Mouse (Mus musculus): ENCODE data around the gene Ms4a5. TPM values are rescaled to one million over a fixed set of nuclear protein-coding genes. Genes with fewer than 3 reads are reported as not detected.

The Ms4a5 gene
- total RNA-seq (2012; rRNA removed) (not detected in 2 replicates), polyA plus RNA-seq (2012; ENCODE audit: insufficient read depth in 1 of 2, insufficient read length in 2 of 2, low read depth in 1 of 2, low replicate concordance in 2 of 2, missing spikeins in 1 of 2) (not detected)

DNA sequence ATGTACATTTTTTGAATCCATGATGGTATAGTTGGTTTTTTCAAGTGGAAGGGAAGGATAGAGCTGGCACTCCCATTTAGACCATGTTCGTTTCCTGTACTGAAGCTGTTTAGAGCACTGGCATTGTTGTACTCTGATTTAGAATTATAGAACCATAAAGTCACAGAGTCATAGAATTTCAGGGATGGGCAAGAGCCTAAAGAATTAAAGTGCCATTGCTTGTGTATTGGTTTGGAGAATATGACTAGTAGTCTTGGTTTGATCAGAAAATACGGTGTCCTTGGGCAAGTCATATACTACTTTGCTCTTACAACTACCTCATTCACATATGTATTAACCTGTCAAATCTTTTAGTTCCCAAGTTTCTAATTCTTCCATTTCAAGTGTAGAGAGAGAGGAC lies at the start of gene Ms4a5:
Gene Ms4a5 (minus strand): TSS at position 101 of the 400 bp plus-strand sequence.
- no peaks in the 10 kb centered on the region for H3K9me3 ChIP-seq (replicated peaks; ENCODE audit: insufficient read depth, low read length)
- H3K4me1 ChIP-seq (ENCODE audit: control insufficient read depth in 1 of 2, insufficient read depth in 2 of 2, low read length in 2 of 2): no peaks in the 10 kb centered on the region
- no peaks in the 10 kb centered on the region for H3K36me3 ChIP-seq (ENCODE audit: control insufficient read depth in 1 of 2, insufficient read depth in 2 of 2, low read length in 2 of 2)
- TF ChIP-seq ZMIZ1 (IDR thresholded peaks at IDR 0.05; ENCODE audit: low read depth, low read length) (no peak), MAZ (IDR thresholded peaks at IDR 0.05; ENCODE audit: low read depth, low read length) (no peak), MAFK (IDR thresholded peaks at IDR 0.05; ENCODE audit: borderline replicate concordance, low read depth, low read length) (no peak), MYB (IDR thresholded peaks at IDR 0.05; ENCODE audit: low read depth, low read length) (no peak), GATA1 (IDR thresholded peaks at IDR 0.05; ENCODE audit: low read depth, low read length) (no peak), ETS1 (IDR thresholded peaks at IDR 0.05; ENCODE audit: low read depth, low read length) (no peak), ZNF384 (IDR thresholded peaks at IDR 0.05; ENCODE audit: low read depth, low read length) (no peak)
- no peak within 1 kb of the TSS for H3K9ac ChIP-seq (ENCODE audit: control insufficient read depth, low read depth, low read length, poor library complexity, severe bottlenecking)
- DNase-seq (ENCODE audit: low read depth, low spot score): no peak
- H3K27me3 ChIP-seq (ENCODE audit: control insufficient read depth in 1 of 2, insufficient read depth in 2 of 2, low read length in 2 of 2): no peaks in the 10 kb centered on the region
- no peak within 1 kb of the TSS for H3K27ac ChIP-seq (ENCODE audit: control insufficient read depth, low read depth, low read length)
- H3K79me2 ChIP-seq (ENCODE audit: control insufficient read depth, insufficient read depth, low read length, poor library complexity): no peaks in the 10 kb centered on the region
- H3K4me3 ChIP-seq (ENCODE audit: control insufficient read depth in 1 of 2, insufficient read depth in 1 of 2, low read depth in 2 of 2, low read length in 2 of 2): no peak within 1 kb of the TSS

GRCm38 (mm10) chr19:11321123-11321522 lies 37.5 kb upstream of the Ms4a5 start:
- H3K27me3 ChIP-seq (ENCODE audit: control insufficient read depth in 1 of 2, insufficient read depth in 2 of 2, low read length in 2 of 2): no peaks in the 10 kb centered on the region
- H3K9me3 ChIP-seq (replicated peaks; ENCODE audit: insufficient read depth, low read length): no peaks in the 10 kb centered on the region
- no peak for DNase-seq (ENCODE audit: low read depth, low spot score)
- no peaks in the 10 kb centered on the region for H3K79me2 ChIP-seq (ENCODE audit: control insufficient read depth, insufficient read depth, low read length, poor library complexity)
- H3K27ac ChIP-seq (ENCODE audit: control insufficient read depth, low read depth, low read length): no peak overlapping the region
- no peak overlapping the region for H3K4me3 ChIP-seq (ENCODE audit: control insufficient read depth in 1 of 2, insufficient read depth in 1 of 2, low read depth in 2 of 2, low read length in 2 of 2)
- H3K36me3 ChIP-seq (ENCODE audit: control insufficient read depth in 1 of 2, insufficient read depth in 2 of 2, low read length in 2 of 2): no peaks in the 10 kb centered on the region
- TF ChIP-seq RAD21 (IDR thresholded peaks at IDR 0.05; ENCODE audit: low read depth, low read length): no peak
- TF ChIP-seq USF1 (IDR thresholded peaks at IDR 0.05; ENCODE audit: low read depth, low read length): no peak
- TF ChIP-seq TBP (IDR thresholded peaks at IDR 0.05; ENCODE audit: low read depth, low read length): no peak
- TF ChIP-seq ZMIZ1 (IDR thresholded peaks at IDR 0.05; ENCODE audit: low read depth, low read length): no peak
- TF ChIP-seq ETS1 (IDR thresholded peaks at IDR 0.05; ENCODE audit: low read depth, low read length): no peak
- TF ChIP-seq TAL1 (IDR thresholded peaks at IDR 0.05; ENCODE audit: low read length): no peak
- no peak for TF ChIP-seq TCF12 (IDR thresholded peaks at IDR 0.05; ENCODE audit: low read depth, low read length)
- TF ChIP-seq POLR2AphosphoS5 (IDR thresholded peaks at IDR 0.05; ENCODE audit: borderline replicate concordance, low read depth, low read length): no peak
- no peak for TF ChIP-seq HCFC1 (IDR thresholded peaks at IDR 0.05; ENCODE audit: low read depth, low read length)
- no peak for TF ChIP-seq MAFK (IDR thresholded peaks at IDR 0.05; ENCODE audit: borderline replicate concordance, low read depth, low read length)
- TF ChIP-seq MYB (IDR thresholded peaks at IDR 0.05; ENCODE audit: low read depth, low read length): no peak
- no peak for TF ChIP-seq CTCF (IDR thresholded peaks at IDR 0.05 in 2 of 3, conservative IDR thresholded peaks at IDR 0.05 in 1 of 3; ENCODE audit: control insufficient read depth in 1 of 3, insufficient read depth in 1 of 3, low read depth in 2 of 3, low read length in 3 of 3, poor library complexity in 1 of 3, severe bottlenecking in 1 of 3)
- no peak for TF ChIP-seq CHD2 (IDR thresholded peaks at IDR 0.05; ENCODE audit: low read length)
- TF ChIP-seq USF2 (IDR thresholded peaks at IDR 0.05; ENCODE audit: borderline replicate concordance in 1 of 2, insufficient read depth in 1 of 2, low read depth in 1 of 2, low read length in 2 of 2): no peak
- TF ChIP-seq POLR2A (IDR thresholded peaks at IDR 0.05; ENCODE audit: control insufficient read depth in 1 of 2, insufficient read depth in 1 of 2, low read depth in 1 of 2, low read length in 2 of 2, poor library complexity in 1 of 2): no peak
- H3K4me1 ChIP-seq (ENCODE audit: control insufficient read depth in 1 of 2, insufficient read depth in 2 of 2, low read length in 2 of 2): no peaks in the 10 kb centered on the region
- H3K9ac ChIP-seq (ENCODE audit: control insufficient read depth, low read depth, low read length, poor library complexity, severe bottlenecking): no peak overlapping the region

All from MEL (cell line).